Mouse (Mus musculus): Measurements from ENCODE around the gene Gabrb1. TPM values are rescaled to one million over a fixed set of nuclear protein-coding genes. Genes with fewer than 3 reads are reported as not detected.

Gabrb1 gene
- not detected in 2 replicates for total RNA-seq (2023)

GRCm38 (mm10) chr5:71657482-71658114 lies at the start of gene Gabrb1:
Gene Gabrb1 (plus strand): TSS chr5:71658113.

GRCm38 (mm10) chr5:71658115-71658497 lies 193 bp downstream of the Gabrb1 start, which contains the start of gene Gabra4:
Gene Gabra4 (minus strand): TSS chr5:71658308.

GRCm38 (mm10) chr5:72167594-72168284 lies 509.8 kb downstream of the Gabrb1 start, which contains the start of gene Commd8:
Gene Commd8 (minus strand): TSS chr5:72168189.

Other genes with a start within 250 kb of the Gabrb1 start
- gene Cox7b2, start 109.9 kb upstream of the Gabrb1 start, total RNA-seq (2023): not detected in 2 replicates
- 1.3 TPM in 1 of 2 replicates, not detected in the other for gene Gabra4, start 195 bp downstream of the Gabrb1 start, total RNA-seq (2023)